Mouse (Mus musculus) ES-Bruce4 (cell line): ENCODE data around the gene Gpr139. TPM values are rescaled to one million over a fixed set of nuclear protein-coding genes. Genes with fewer than 3 reads are reported as not detected.

Source experiments
- H3K27ac ChIP-seq: 2 replicates; pipeline ENCODE4 v1.5.1; 2012; ENCODE audit warnings: low read length, inconsistent platforms; ENCODE audit not compliant: insufficient read depth
- H3K27me3 ChIP-seq: 2 replicates; pipeline ENCODE4 v1.6.1; 2012; ENCODE audit warnings: mild to moderate bottlenecking, low read length, inconsistent platforms; ENCODE audit not compliant: control insufficient read depth, poor library complexity, insufficient read depth, severe bottlenecking
- H3K36me3 ChIP-seq: 2 replicates; pipeline ENCODE4 v1.6.1; 2012; ENCODE audit warnings: inconsistent platforms, mild to moderate bottlenecking, low read length, moderate library complexity; ENCODE audit not compliant: control insufficient read depth, poor library complexity, insufficient read depth, severe bottlenecking
- H3K4me1 ChIP-seq: one replicate; pipeline ENCODE4 v1.8.1; 2011; ENCODE audit warnings: low read length; ENCODE audit not compliant: control insufficient read depth, insufficient read depth
- H3K4me3 ChIP-seq: 2 replicates; pipeline ENCODE4 v1.5.1; 2011; ENCODE audit warnings: low read depth, mild to moderate bottlenecking, low read length
- H3K9ac ChIP-seq: 2 replicates; pipeline ENCODE4 v1.6.1; 2012; ENCODE audit warnings: low read depth, mild to moderate bottlenecking, inconsistent platforms; ENCODE audit not compliant: poor library complexity, severe bottlenecking
- H3K9me3 ChIP-seq: replicated peaks from 2 replicates; pipeline ENCODE4 v1.6.1; 2012; ENCODE audit warnings: mild to moderate bottlenecking, low read length, inconsistent platforms; ENCODE audit not compliant: control insufficient read depth, poor library complexity, insufficient read depth, severe bottlenecking
- CTCF ChIP-seq: IDR thresholded peaks from one replicate; pipeline ENCODE4 v1.8.1; 2011; ENCODE audit warnings: low read depth, low read length
- EP300 ChIP-seq: IDR thresholded peaks from 2 replicates; pipeline ENCODE4 v1.6.1; 2011; ENCODE audit warnings: low read depth, low read length; ENCODE audit not compliant: insufficient read depth
- POLR2A ChIP-seq: IDR thresholded peaks from one replicate; pipeline ENCODE4 v1.8.1; 2011; ENCODE audit warnings: low read length; ENCODE audit not compliant: insufficient read depth
- polyA plus RNA-seq: library from polyadenylated mRNA; stranded (reverse); fragments of >200 nt; gene quantifications from 2 replicates; pipeline ENCODE4 v1.2.4, GENCODE M21; 2011; ENCODE audit warnings: low read depth; ENCODE audit not compliant: missing spikeins, insufficient read depth, insufficient read length

Gene Gpr139
- polyA plus RNA-seq, result not detected in 2 replicates

DNA sequence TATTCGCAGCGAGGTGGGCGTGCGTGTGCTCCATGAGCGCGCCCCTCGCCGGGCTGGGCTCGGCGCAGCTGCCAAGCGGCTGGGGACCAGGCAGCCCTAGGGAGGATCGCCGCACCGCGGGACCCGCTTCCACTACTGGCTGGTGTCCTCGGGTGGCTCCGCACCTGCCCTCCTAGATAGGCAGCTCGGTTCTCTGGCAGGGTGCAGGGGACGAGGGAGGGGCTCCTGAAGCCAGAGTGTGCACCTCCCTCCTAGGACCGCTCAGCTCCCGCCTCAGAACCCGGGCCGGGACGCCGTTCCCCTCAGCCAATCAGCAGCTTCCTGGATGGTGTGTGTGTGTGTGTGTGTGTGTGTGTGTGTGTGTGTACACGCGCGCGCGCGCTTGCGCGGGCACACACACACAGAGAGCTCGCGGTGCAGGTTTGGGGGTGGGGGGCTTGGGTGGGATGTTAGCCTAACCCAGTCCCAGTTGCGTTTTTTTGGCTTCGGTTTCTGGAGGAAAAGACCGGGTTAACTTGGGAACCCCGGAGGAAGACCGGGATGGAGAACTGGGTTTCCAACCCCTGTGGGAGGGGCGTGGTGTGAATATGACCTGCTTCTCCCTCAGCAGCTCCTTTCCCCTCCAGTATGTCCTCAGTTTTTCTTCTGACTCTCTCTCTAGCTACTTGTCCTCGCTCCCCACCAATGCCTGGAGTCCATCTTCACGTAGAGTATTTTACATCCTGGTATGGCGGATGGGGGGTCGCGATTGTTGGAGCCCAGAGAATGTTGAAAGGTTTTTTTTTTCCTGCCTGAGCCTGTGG lies at the start of gene Gpr139:
TSS of gene Gpr139 (minus strand) at position 263 of the 803 bp plus-strand sequence.
- Histone ChIP-seq H3K27me3 (peaks cover 3% of the 10 kb centered on the region; the same call in 1 of the 2 replicates), H3K27ac (no peak within 1 kb of the TSS), H3K9ac (peak within 1 kb of the TSS; percentile 7; the same call in 1 of the 2 replicates), H3K9me3 (no peaks in the 10 kb centered on the region), H3K36me3 (no peaks in the 10 kb centered on the region), H3K4me1 (no peaks in the 10 kb centered on the region), H3K4me3 (peak within 1 kb of the TSS; percentile 38)
- TF ChIP-seq CTCF (no peak), POLR2A (no peak)

DNA sequence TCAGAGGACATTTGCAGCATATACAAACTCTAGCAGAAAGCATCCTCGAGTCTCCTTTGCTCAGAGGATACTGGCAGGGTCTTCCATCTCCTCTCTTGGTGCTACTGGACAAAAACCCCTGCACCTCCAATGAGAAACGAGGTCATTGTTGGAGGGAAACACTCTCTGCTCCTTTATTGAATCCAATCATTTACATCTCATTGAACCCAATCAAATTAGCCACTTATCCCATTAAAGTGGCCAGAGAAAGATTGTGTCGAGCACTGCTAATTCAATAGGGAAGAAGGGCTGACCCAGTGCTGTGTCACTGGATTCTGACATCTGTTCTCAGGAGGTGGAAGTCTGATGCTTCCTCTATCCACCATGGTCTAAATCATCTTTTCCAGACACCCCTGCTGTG lies 46.6 kb upstream of the Gpr139 start:
- TF ChIP-seq POLR2A, result no peak
- TF ChIP-seq EP300, result no peak
- no peak for TF ChIP-seq CTCF
- Histone ChIP-seq H3K4me3 (no peak overlapping the region), H3K9me3 (no peaks in the 10 kb centered on the region), H3K4me1 (no peaks in the 10 kb centered on the region), H3K27ac (no peak overlapping the region), H3K9ac (no peak overlapping the region), H3K36me3 (no peaks in the 10 kb centered on the region), H3K27me3 (no peaks in the 10 kb centered on the region)

DNA sequence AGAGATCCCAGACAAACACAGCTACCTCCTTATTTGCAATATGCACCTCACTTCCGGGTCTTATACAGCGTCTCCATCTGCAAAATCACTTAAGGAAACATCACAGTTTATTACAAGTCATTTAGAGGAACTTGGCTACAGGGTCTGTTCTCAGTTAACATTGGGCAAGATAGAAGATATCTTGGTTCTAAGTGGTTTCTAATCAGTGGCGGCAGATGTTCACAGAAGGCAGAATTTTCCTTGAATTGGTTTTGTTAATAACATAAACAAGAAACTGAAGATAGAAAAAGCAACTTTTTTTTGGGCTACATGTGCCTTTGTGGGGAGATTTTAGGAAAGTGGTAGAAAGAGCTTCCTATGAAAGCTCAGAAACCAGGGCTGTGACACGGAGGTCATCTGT lies 38.3 kb upstream of the Gpr139 start:
- Histone ChIP-seq H3K9me3 (0 out of 2 replicates have a peak, but pooled peaks cover 6% of the 10 kb centered on the region), H3K36me3 (no peaks in the 10 kb centered on the region), H3K9ac (no peak overlapping the region), H3K27ac (no peak overlapping the region), H3K4me1 (no peaks in the 10 kb centered on the region), H3K27me3 (no peaks in the 10 kb centered on the region), H3K4me3 (no peak overlapping the region)
- TF ChIP-seq POLR2A, result no peak
- TF ChIP-seq CTCF, result no peak
- TF ChIP-seq EP300, result no peak

DNA sequence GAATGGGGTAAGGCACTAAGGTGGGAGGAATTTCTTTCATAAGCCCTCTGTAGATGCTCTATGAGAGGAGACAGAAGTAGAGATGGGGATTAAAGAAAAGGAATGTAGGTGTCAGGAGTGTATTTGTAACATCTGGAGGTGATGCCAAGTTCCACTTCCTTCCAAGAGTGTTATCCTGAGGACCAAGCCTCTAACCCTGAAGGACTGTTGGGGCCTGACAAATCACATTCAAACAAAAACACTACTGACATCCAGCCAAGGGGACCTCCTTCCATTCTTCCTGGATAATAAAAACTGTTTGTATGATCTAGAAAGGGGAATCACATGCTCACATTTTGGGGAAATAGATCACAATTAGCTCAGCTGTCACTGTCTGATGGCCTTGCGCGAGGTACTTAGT lies 34.7 kb upstream of the Gpr139 start:
- no peaks in the 10 kb centered on the region for H3K36me3 ChIP-seq
- H3K4me1 ChIP-seq, result no peaks in the 10 kb centered on the region
- no peak overlapping the region for H3K27ac ChIP-seq
- no peaks in the 10 kb centered on the region for H3K27me3 ChIP-seq
- no peak overlapping the region for H3K4me3 ChIP-seq
- H3K9ac ChIP-seq, result no peak overlapping the region
- H3K9me3 ChIP-seq, result 0 out of 2 replicates have a peak, but pooled peaks cover 6% of the 10 kb centered on the region
- TF ChIP-seq CTCF (no peak), POLR2A (no peak), EP300 (no peak)

DNA sequence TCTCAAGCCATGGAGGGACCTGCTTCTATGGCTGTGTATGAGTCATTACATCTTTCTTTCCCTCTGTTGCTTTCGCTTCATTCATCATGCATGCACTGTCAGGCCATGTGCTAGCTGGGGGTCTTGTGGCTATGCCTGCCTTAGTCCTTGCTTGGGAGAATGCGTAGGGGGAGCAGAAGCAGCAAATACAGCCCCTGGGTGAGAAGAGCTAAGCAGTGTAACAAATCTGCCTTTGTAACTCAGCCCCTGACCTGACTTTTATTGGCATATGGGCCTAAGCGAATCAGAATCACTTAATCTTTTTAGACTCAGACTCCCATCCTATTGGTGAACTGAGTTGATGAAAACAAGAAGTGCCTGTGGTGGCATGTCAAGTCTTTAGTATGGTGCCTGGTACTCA lies 22.8 kb upstream of the Gpr139 start:
- Histone ChIP-seq H3K9me3 (no peaks in the 10 kb centered on the region), H3K4me1 (no peaks in the 10 kb centered on the region), H3K27me3 (no peaks in the 10 kb centered on the region), H3K4me3 (no peak overlapping the region), H3K27ac (no peak overlapping the region), H3K9ac (no peak overlapping the region), H3K36me3 (no peaks in the 10 kb centered on the region)
- TF ChIP-seq POLR2A (no peak), EP300 (no peak), CTCF (no peak)

DNA sequence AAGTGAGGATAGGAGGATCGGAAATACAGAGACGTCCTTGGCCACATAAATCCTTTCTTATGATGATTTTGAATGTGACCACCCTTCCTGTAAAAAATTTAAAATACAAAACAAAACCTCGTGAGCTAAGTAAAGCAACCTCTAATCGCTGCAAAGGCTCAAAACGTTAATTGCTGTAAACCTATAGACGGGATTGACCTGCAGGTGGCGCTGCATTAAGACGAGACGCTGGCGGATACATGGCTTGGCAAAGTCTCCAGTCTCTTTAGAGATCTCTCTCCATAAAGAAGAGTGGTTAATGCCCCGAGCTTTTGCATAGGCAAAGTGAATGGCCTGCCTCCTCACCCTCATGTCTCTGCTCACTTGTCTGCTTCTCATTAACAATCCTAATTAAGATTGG lies 2.0 kb upstream of the Gpr139 start:
- Histone ChIP-seq H3K9ac (no peak overlapping the region), H3K27ac (no peak overlapping the region), H3K36me3 (no peaks in the 10 kb centered on the region), H3K4me3 (no peak overlapping the region), H3K4me1 (no peaks in the 10 kb centered on the region), H3K27me3 (peaks cover 3% of the 10 kb centered on the region; the same call in 1 of the 2 replicates), H3K9me3 (no peaks in the 10 kb centered on the region)
- TF ChIP-seq EP300, result no peak
- TF ChIP-seq POLR2A, result no peak
- peak; percentile 64 for TF ChIP-seq CTCF
